Mouse (Mus musculus): ENCODE measurements at regions not wholly inside any gene's neighbourhood (a gene's known extent, or its start where the extent isn't known, plus 50 kb on each side); places are given as distances from the start of the nearest gene placed in this dataset.

DNA sequence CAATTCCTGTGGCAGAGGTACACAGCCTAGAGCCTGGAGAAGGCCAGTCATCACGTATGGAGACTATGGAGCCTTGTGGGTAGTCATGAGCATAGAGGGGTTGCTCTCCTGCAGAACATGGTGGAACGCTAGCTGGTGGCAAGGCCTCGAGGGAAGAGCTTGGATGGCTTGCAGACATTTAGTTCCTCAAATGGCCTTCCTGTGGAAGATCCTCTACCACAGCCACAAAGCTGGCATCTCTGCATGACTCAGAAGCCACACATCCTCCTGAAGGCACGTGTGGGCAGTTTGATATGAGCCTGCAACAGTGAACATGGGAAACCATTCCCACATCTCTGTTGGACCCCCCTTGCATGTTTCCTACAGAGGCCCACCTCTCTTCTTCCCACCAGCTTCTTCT lies 547.9 kb upstream of the Lrrc6 start:
- H3K9me3 ChIP-seq = no peaks in the 10 kb centered on the region
- no peaks in the 10 kb centered on the region for H3K27me3 ChIP-seq
- H3K27ac ChIP-seq = no peak overlapping the region
- no peak overlapping the region for H3K9ac ChIP-seq
- no peak overlapping the region for H3K4me2 ChIP-seq
- no peak for ATAC-seq (ENCODE audit: low FRiP score)
- no peaks in the 10 kb centered on the region for H3K4me1 ChIP-seq
- no peak overlapping the region for H3K4me3 ChIP-seq (replicated peaks)
- 88% methylated on average over 4 of the region's 4 CpGs for WGBS
- no peaks in the 10 kb centered on the region for H3K36me3 ChIP-seq (replicated peaks)

DNA sequence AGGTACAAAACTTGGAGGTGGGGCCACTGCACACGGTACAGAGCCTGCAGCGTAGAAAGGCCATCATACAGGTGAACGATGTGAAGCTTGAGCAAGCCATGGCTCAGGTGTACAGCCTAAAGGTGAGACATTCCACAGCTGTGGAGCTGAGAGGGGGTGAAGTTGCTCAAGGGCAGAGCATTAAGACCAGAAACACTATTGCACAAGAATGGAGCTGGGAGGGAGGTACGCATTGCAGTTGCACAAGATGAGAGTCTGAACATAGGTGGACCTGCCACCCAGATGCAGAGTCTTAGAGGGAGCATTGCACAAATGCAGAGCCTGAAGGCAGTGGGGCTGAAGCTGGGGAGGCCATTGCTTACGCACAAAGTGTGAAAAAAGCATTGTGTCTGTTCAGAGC lies 547.4 kb upstream of the Lrrc6 start:
- no peaks in the 10 kb centered on the region for H3K27me3 ChIP-seq
- no peak overlapping the region for H3K27ac ChIP-seq
- no peak overlapping the region for H3K4me3 ChIP-seq (replicated peaks)
- H3K9ac ChIP-seq = no peak overlapping the region
- H3K4me1 ChIP-seq = no peaks in the 10 kb centered on the region
- no peaks in the 10 kb centered on the region for H3K9me3 ChIP-seq
- WGBS = 92% methylated on average over 5 of the region's 5 CpGs
- no peaks in the 10 kb centered on the region for H3K36me3 ChIP-seq (replicated peaks)
- no peak overlapping the region for H3K4me2 ChIP-seq
- no peak for ATAC-seq (ENCODE audit: low FRiP score)

DNA sequence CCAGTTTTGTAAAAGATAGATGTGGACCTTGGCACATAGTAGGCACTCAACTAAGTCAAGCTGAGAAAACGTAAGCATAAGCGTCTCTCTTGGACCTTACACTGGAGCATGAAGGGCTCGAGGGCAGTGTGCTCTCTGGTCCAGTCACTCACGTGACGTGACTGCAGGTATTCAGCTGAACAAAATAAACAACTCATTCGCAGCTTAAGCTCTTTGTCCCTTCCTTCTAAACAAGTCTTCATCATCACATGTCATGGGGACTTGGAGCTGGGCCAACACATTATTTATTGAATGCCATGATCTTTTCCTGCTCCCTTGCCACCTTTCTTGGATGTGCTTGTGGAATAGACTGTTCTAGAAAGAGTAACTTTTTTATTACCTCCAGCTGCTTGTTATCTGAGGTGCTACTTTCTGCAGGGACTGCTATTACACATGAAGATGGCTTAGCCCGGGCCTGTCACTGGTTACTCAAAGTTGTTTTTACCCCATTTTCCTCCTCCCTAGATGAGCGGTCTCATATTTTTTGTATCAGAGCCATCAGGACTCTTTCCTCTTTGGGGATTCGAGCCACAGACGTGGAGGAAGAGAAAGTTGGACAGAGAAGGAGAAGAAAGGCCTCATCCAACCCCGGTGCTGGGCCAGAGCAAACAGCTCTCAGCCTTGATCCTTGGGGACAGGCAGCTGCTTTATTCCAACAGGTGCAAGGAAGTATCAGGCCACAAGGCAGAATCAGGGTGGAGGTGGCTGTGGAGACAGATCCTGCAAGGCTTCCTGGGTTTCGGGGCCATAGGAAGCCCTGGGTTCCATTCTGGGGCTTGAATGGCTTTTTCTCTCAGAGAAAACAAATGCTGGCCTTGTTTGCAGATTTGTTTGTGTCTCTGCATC lies 545.5 kb upstream of the Lrrc6 start:
- Histone ChIP-seq H3K4me3 (replicated peaks) (no peak overlapping the region), H3K27ac (no peak overlapping the region), H3K9me3 (no peaks in the 10 kb centered on the region), H3K4me2 (no peak overlapping the region), H3K9ac (no peak overlapping the region), H3K36me3 (replicated peaks) (no peaks in the 10 kb centered on the region), H3K4me1 (no peaks in the 10 kb centered on the region), H3K27me3 (no peaks in the 10 kb centered on the region)
- no peak for ATAC-seq (ENCODE audit: low FRiP score)
- WGBS = 81% methylated on average over 12 of the region's 12 CpGs

DNA sequence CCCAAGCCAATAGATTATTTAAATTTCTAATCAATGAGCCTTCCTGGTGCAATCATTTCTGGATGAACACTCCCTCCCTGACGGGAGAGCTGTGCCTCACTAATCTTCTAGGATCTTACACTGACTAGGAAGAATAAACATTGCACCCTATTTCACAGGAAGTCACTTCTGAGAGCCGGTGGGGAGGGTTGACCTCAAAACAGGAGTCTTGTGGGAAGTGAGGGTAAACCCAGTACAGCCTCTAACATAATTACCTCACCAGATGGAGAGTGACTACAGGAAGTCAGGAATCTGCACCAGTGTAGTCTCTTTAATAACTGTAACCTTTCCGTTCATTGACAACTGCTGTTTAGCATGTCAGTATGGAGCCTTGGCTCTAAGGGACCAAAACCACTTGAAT lies 544.6 kb upstream of the Lrrc6 start:
- Histone ChIP-seq H3K36me3 (replicated peaks) (no peaks in the 10 kb centered on the region), H3K4me3 (replicated peaks) (no peak overlapping the region), H3K9ac (no peak overlapping the region), H3K27me3 (no peaks in the 10 kb centered on the region), H3K4me2 (no peak overlapping the region), H3K9me3 (no peaks in the 10 kb centered on the region), H3K27ac (no peak overlapping the region), H3K4me1 (no peaks in the 10 kb centered on the region; the same call in 1 of the 2 replicates)
- ATAC-seq (ENCODE audit: low FRiP score) = no peak
- WGBS = 76% methylated on average over 3 of the region's 3 CpGs

DNA sequence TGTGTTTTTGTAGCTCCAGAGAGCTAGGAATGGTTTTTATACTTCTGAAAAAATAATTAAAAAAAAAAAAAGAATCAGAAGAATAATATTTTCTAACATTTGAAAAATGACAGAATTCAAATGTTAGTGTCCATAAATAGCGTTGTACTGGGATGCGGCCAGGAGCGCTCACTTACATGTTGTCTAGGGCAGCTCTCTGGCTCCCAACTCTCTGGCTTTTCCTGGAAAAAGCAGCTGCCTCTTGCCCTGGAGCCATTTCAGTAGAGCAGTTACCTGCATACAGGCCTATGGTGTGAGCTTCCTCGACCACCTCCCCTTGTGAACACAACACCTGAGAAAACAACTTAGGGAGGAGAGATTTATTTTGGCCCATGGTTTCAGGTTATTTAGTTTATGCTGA lies 544.1 kb upstream of the Lrrc6 start:
- peaks cover under 1% of the 10 kb centered on the region; the same call in 1 of the 2 replicates for H3K4me1 ChIP-seq
- H3K9me3 ChIP-seq = no peaks in the 10 kb centered on the region
- 94% methylated on average over 4 of the region's 4 CpGs for WGBS
- H3K4me3 ChIP-seq (replicated peaks) = no peak overlapping the region
- H3K27ac ChIP-seq = no peak overlapping the region
- no peaks in the 10 kb centered on the region for H3K36me3 ChIP-seq (replicated peaks)
- ATAC-seq (ENCODE audit: low FRiP score) = no peak
- no peak overlapping the region for H3K9ac ChIP-seq
- H3K4me2 ChIP-seq = no peak overlapping the region
- H3K27me3 ChIP-seq = no peaks in the 10 kb centered on the region

DNA sequence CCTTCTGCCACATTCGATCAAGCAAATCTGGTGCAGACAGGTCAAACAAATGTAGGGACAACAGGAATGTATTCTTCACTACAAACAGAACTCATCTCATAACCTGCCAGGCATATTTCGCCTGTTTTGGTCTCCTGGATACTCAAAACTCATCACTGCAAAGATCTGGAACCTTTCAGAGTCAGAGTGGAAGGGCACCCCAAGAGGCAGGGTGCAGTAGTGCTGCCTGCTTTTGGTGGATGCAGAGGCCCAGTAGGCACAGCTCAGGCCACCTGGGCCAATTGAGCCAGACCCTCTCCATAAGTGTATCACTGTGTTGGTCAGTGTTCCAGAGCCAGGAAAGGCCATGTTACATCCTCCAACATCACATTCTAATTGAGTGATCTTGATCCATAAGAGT lies 541.4 kb upstream of the Lrrc6 start:
- 82% methylated on average over 2 of the region's 2 CpGs for WGBS
- ATAC-seq (ENCODE audit: low FRiP score) = no peak
- Histone ChIP-seq H3K27me3 (no peaks in the 10 kb centered on the region), H3K36me3 (replicated peaks) (no peaks in the 10 kb centered on the region), H3K9ac (no peak overlapping the region), H3K4me1 (peaks cover 10% of the 10 kb centered on the region), H3K27ac (no peak overlapping the region), H3K9me3 (no peaks in the 10 kb centered on the region), H3K4me3 (replicated peaks) (no peak overlapping the region), H3K4me2 (no peak overlapping the region)

DNA sequence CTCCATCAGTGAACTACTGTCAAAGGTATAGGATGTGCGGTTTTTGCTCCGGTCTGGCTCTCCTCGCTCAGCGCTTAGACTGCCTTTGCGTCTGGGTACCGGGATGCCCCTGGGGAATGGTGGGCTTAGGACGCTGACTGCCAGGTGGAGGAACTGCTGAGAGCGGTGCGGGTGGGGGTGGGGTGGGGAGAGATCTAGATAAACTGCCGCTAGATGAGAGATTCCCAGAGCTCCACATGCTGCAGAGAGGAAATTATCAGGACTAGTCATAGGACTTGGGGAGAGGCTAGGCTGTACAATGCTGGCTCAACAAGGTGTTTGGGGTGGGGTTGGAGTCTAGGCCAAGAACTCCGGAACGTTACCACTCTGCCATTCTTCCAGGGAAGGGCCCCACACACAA lies 539.5 kb upstream of the Lrrc6 start:
- Histone ChIP-seq H3K27ac (no peak overlapping the region), H3K27me3 (no peaks in the 10 kb centered on the region), H3K9ac (no peak overlapping the region), H3K9me3 (no peaks in the 10 kb centered on the region), H3K4me1 (peaks cover 10% of the 10 kb centered on the region), H3K4me2 (0 out of 2 replicates have a peak overlapping the region, but pooled peaks have one; percentile 57), H3K4me3 (replicated peaks) (no peak overlapping the region), H3K36me3 (replicated peaks) (no peaks in the 10 kb centered on the region)
- 0 out of 2 replicates have a peak, but pooled peaks have one; percentile 14 for ATAC-seq (ENCODE audit: low FRiP score)
- whole genome bisulfite sequencing = 63% methylated on average over 12 of the region's 12 CpGs

DNA sequence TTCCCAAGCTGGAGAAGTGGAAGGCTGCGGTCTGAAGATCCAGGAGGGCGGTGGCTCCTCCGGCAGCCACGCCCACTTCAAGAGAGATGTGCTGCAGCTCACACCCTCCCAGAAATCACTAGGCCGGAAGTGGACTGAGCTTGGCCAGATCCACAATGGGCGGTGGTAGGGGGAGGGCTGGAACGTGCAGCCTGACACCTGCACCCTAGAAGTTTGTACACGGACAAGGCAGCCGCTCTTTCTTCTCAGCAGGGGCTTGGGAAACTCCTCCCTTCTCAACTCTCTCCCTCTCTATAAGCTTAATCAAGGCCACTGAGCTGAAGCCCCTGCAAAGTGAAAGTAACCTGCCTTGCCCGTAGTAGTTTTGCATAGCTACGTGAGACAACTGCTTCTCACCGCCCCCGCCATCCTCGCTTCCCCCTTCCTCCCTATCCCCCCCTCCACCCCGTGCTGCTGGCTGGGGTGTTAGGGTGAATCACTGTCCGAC lies 538.8 kb upstream of the Lrrc6 start:
- WGBS = 12% methylated on average over 16 of the region's 16 CpGs
- Histone ChIP-seq H3K9ac (peak overlapping the region; percentile 42; the same call in 1 of the 2 replicates), H3K36me3 (replicated peaks) (no peaks in the 10 kb centered on the region), H3K27me3 (no peaks in the 10 kb centered on the region), H3K9me3 (no peaks in the 10 kb centered on the region), H3K4me1 (peaks cover 10% of the 10 kb centered on the region), H3K4me3 (replicated peaks) (peak overlapping the region; percentile 38), H3K27ac (no peak overlapping the region), H3K4me2 (peak overlapping the region; percentile 57)
- ATAC-seq (ENCODE audit: low FRiP score) = peak; percentile 89

DNA sequence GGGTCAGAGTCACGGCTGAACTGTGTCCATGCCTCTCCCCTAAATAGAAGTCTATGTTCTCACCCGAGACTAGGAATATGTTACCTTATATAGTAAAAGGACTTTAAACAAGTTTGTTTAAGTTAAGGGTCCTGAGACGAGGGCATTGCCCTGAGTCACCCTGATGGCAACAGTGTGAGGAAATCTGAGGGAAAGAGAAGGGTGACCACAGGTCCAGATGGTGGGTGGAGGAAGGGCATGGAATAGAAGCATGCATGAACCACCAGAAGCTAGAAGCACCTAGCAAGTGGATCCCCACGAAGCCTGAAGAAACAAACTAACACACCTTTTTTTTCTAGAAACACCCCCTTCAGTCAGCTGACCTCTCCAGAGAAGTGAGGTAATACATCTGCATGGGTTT lies 536.9 kb upstream of the Lrrc6 start:
- ATAC-seq (ENCODE audit: low FRiP score) = no peak
- H3K4me1 ChIP-seq = peaks cover 10% of the 10 kb centered on the region
- H3K27ac ChIP-seq = no peak overlapping the region
- WGBS = 89% methylated on average over 4 of the region's 4 CpGs
- no peak overlapping the region for H3K9ac ChIP-seq
- no peaks in the 10 kb centered on the region for H3K9me3 ChIP-seq
- H3K36me3 ChIP-seq (replicated peaks) = no peaks in the 10 kb centered on the region
- no peaks in the 10 kb centered on the region for H3K27me3 ChIP-seq
- no peak overlapping the region for H3K4me2 ChIP-seq
- H3K4me3 ChIP-seq (replicated peaks) = no peak overlapping the region

DNA sequence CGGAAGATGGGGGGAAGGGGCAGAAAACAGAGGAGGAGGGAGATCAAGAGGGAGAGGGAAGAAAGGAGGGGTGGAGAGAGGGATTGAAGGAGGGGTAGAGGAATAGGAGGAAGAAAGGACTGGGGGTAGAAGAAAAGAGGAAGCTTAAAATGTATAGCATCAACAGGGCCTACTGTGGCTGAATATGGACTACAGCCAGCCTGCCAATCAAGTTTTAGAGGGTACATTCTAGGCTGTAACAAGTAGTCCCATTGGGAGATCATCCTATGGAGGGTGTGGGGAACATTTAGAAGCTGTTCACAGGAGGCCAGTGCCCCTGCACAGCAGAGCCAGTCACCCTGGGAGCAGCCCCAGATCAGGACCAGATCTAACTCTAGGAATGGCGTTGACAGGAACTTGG lies 535.6 kb upstream of the Lrrc6 start:
- Histone ChIP-seq H3K27ac (no peak overlapping the region), H3K27me3 (no peaks in the 10 kb centered on the region), H3K36me3 (replicated peaks) (no peaks in the 10 kb centered on the region), H3K4me2 (no peak overlapping the region), H3K9me3 (no peaks in the 10 kb centered on the region), H3K4me3 (replicated peaks) (no peak overlapping the region), H3K4me1 (peaks cover 10% of the 10 kb centered on the region), H3K9ac (no peak overlapping the region)
- ATAC-seq (ENCODE audit: low FRiP score) = no peak
- 73% methylated on average over 2 of the region's 2 CpGs for WGBS

DNA sequence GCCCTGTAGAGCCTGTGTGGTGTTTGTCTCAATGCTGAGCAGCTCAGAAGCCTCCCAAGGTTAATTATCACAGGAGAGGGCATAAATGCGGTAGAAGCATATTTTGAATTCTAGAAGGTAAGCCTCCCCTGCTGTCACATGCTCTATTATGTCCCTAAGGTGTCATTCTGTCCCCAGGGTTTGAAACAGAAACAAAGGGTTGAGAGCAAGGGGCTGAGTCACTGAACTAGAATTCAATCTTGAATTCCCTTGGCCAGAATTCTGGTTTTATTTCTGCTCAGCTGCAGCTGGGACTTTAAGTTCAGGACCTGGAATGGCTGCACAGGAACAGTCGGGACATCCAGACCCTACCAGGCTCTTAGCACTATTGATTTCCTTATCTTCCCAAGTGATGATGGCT lies 533.2 kb upstream of the Lrrc6 start:
- Histone ChIP-seq H3K9me3 (no peaks in the 10 kb centered on the region), H3K4me3 (replicated peaks) (no peak overlapping the region), H3K27me3 (no peaks in the 10 kb centered on the region), H3K36me3 (replicated peaks) (no peaks in the 10 kb centered on the region), H3K4me1 (0 out of 2 replicates have a peak, but pooled peaks cover 1% of the 10 kb centered on the region), H3K9ac (no peak overlapping the region), H3K4me2 (no peak overlapping the region), H3K27ac (no peak overlapping the region)
- ATAC-seq (ENCODE audit: low FRiP score) = no peak
- 82% methylated on average over 2 of the region's 2 CpGs for WGBS

DNA sequence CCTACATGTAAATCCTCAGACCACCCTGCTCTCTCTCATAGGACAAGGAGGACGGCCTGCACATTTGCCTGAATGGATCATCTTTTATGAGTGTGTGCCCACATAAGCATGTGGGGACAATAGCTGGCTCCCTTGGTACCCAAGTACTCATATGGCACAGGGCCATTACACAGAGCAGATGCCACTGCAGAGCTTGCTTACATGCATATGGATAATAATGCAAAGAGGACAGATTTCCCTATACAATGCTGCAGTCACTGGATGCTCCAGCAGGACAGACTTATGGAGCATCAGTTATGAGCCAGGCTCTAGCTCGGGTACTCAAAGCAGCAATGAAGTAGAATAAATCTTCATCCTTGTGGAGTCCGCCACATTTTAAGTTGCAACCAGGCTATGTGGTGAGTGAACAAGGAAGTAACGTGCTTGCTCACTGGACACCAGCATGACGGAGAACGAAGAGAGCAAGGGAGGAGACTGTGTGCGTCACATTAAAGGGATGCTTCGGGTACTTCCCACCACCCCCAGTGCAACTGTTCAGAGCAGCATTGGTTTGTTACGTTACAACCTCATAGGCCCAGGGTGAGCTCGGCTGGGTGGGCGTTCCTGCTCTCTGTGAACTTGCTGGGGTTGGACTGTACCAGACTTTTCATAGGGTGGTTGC lies 531.3 kb upstream of the Lrrc6 start:
- WGBS = 93% methylated on average over 11 of the region's 11 CpGs
- Histone ChIP-seq H3K9me3 (no peaks in the 10 kb centered on the region), H3K36me3 (replicated peaks) (no peaks in the 10 kb centered on the region), H3K4me1 (no peaks in the 10 kb centered on the region), H3K27ac (no peak overlapping the region), H3K9ac (no peak overlapping the region), H3K27me3 (no peaks in the 10 kb centered on the region), H3K4me2 (no peak overlapping the region), H3K4me3 (replicated peaks) (no peak overlapping the region)
- ATAC-seq (ENCODE audit: low FRiP score) = no peak
